Mouse (Mus musculus): ENCODE measurements around the gene Ppp2r5e.
A peak's percentile ranks its signal among the peaks of the same experiment; 100 is the strongest.

The Ppp2r5e gene

DNA sequence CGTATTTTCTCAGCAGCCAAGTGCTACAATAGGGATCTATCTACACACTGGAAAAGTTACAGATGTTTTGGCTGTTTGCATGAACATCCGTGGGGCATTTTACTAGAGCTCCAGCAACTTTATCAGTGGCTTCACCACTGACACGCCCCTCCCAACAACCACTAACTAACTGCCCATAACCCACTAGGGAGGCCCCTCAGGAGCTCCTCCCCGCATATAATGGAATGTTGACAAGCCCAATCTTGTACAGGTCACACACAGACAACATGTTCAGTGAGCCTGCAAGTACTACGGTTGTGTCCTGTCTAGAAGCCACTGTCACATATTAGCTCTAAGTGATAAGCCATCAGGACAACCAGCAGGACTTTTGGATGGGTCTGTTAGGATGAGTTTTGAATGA is 18.8 kb downstream of the Ppp2r5e start:
- no peak for DNase-seq (ENCODE audit: low spot score in 2 of 2)

DNA sequence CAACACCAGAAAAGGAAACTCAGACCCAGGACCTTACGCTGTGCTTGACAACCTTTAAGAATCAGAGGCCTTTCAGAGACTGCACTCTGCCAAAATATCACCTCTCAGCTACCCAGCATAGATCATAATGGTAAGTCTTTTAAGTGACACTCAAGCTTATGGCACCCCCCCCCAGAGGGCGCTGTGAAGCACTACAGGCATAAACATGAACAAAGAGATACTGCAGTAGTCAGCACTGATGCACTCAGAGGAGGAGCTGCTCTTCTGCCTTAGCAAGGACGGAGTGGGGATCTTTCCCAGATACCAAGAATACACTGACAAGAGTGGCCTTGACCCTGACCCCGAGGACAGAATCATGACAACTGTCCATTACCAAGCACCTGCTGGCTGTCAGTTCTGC is 23.8 kb downstream of the Ppp2r5e start:
- DNase-seq (ENCODE audit: low spot score in 2 of 2), result peak; percentile 56 to 82

DNA sequence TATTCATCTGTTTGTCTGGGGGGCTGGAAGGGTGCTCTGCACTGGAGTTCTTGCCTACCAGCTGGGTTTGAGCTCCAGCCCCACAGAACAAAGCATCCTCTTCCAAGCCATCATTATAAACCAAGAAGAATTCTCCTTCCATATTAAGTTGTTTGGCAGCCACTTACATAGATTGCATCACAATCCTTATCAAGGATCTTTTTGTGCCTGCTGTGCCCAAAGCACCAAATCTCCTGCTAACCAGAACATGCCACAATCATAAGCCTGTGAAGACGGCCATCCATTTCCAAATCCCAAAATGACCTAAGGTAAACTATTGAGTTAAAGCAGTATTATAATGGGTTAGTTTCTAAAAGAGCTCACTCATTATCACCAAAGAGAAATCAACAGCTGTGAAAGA is 25.9 kb downstream of the Ppp2r5e start:
- no peak for DNase-seq (ENCODE audit: low spot score in 2 of 2)

DNA sequence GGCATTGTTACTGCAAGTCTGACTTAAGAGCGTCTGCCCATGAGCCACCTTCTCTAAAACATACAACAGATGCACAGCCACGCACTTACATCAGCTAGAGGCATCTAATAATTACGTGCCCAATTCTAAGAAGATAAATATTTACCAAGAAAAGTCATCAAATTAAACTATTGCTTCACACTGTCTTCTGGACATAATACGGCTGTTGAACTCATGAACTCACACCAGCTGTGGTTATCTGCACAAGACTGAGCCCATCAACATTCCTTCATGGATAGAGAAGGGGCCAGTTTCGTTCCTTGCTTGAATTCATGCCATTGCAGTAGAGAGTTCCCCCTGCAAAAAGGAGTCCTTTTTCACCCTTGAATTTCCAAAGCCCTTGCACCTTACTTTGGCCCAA is 28.3 kb downstream of the Ppp2r5e start:
- DNase-seq (ENCODE audit: low spot score in 2 of 2), result no peak

DNA sequence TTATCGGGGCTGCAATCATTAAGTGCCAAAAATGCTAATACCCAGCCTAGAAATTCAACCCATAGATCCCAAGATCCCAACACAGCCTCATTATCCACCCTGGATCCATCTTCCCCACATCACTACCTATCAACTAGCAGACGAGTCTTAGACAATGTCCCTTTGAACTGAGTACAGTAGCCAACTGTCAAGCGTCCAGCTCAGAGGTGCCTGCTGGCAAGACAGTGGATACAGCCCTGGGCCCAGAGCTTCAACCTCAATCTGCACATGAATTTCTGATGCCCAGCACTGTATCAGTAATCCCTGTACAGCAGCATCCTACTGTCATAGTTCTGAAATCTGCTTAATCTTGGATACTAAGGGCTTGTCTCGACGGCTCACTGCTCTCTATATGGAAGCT is 30.3 kb downstream of the Ppp2r5e start:
- DNase-seq (ENCODE audit: low spot score in 2 of 2), result no peak

DNA sequence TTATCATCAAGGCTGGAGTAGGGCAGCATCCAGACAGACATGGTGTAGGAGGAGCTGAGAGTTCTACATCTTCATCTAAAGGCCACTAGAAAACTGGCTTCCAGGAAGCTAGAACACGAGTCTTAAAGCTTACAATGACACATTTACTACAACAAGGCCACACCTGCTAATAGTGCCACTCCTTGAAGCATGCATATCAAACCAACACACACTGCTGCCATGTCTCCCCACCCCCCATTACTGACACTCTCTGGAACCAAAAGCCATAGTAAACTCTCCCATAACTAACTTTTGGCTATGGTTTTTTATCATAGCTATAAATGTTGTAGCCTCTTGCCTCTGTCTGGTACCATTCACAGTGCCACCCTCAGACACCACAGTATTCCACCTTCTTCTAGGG is 31.5 kb downstream of the Ppp2r5e start:
- no peak for DNase-seq (ENCODE audit: low spot score in 2 of 2)

DNA sequence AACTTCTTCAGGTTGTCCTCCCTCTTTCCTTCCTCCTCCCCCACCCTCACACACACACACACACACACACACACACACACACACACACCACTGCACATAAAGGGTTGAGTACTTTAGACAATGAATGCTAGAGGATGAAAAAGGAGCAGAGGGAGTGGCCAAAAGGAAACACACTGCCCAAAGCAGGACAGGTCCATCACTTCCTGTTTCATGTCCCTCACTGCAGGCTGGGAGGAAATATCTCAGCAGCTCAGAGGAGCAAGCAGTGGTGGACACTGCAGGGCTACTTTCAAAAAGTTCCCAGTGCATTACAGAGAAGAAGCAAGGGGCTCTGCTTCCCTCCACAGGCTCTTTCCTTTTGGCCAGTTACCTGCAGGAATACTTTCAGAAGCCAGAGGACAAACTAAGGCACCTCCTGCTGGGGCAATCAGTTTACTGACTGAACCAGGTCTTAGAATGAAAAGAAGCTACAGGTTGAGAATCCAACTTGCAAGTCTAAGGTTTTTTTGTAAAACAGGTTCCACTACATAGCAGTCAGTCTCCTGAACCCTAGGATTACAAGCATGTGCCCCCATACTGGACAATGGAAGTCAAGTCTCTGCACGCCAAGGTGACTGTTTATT is 32.9 kb downstream of the Ppp2r5e start:
- DNase-seq (ENCODE audit: low spot score in 2 of 2), result no peak

DNA sequence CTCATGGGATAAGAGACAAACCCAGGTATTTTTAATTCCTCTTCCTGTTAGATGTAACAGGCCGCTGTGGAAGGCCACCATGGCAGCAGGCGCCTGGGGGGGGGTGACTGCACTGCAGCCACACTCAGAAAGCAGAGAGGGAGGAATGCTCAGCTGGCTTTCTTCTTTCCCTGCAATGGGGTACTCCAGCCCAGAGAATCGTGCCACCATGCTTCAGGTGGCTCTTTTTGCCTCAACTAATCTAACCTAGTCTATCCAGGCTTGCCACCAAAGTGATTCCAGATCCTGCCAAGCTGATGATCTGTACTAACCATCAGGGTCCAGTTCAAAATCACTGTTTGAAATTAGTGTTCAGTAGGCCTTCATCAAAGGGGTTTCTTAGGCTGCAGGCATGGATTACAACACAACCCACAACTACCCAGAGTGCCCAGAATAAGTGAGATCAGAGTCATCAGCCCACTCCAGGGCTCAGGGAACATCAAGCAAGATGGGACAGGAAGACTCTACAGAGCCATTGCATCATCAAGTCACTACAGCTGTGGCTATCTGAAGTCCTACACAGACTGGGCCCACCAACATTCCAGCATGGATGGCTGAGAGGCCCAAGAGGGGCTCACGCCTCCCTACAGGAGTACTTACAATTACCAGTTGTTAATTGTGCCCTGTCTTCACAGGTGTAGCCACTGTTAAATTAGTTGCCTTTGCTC is 35.2 kb downstream of the Ppp2r5e start:
- no peak for DNase-seq (ENCODE audit: low spot score in 2 of 2)

DNA sequence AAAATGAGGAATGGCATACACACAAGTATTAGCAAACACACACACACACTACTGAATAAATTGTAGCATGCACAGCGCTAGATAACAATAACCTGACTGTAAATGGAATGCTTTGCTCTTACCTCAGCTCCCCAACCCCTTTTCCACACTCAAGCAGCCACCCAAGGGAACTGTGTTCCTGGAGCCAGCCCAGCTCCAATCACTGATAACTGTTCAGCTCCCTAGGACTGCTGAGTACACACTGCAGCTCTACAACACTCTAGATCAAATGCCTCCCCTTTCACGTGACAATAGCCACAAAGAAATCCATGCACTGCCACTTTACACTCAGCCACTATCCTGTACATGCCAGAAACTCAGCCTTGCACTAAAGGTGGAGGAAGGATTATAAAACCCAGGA is 36.8 kb downstream of the Ppp2r5e start:
- DNase-seq (ENCODE audit: low spot score in 2 of 2), result no peak

DNA sequence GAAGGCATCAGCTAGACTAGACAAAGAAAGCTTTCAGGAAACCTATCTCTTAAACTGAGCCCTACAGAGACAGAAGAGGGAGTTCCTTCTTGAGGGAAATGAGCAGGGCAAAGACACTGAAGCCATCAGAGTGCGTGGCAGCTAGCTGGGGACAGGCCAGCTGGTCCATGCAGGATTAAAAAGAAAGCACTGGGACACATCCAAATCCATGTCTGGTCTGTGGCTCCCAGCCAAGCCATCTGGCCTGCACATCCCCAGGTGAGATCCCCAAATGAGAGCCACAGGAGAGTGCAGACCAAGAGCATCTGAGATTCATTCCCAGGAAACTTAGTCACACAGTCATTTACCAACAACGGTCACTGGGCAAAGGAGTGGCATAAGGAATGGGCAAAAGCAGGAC is 38.2 kb downstream of the Ppp2r5e start:
- no peak for DNase-seq (ENCODE audit: low spot score in 2 of 2)

DNA sequence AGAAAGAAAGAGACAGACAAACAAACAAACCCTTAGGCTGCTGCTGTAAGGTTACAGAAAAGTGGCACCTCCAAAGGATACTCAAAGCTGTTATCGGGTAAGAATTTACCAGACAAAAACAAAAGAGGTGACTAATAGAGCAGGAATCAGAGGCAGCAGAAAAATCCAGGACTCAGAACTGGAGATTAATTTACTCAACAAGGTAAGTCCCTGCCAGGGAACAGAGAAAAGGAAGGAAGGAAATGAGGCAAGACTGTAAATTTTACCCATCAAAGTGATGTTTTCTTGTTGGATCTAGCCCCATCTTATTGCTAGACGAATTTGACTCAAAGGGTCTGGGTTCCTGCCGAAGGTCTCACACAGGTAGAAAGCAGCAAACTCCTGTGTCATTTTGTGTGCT is 41.0 kb downstream of the Ppp2r5e start:
- no peak for DNase-seq (ENCODE audit: low spot score in 2 of 2)

DNA sequence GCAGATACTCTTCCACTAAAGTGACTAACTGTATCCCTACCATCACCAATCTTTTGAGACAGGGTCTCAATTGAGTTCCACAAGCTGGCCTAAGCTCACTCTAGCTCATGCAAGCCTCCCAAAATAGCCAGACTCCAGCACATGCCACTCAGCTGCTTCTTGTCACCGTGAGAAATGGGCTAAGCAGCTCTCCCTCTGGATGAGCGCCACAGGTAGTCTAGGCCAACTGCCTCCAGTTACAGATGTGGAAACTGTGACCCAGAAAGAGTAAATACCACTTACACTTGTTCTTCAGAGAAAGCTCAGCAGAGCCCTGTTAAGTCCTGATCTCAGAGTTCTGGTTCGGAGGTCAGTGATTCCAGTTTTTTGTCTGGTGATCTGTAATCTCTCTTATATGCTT is 43.7 kb downstream of the Ppp2r5e start:
- DNase-seq (ENCODE audit: low spot score in 2 of 2), result no peak

DNA sequence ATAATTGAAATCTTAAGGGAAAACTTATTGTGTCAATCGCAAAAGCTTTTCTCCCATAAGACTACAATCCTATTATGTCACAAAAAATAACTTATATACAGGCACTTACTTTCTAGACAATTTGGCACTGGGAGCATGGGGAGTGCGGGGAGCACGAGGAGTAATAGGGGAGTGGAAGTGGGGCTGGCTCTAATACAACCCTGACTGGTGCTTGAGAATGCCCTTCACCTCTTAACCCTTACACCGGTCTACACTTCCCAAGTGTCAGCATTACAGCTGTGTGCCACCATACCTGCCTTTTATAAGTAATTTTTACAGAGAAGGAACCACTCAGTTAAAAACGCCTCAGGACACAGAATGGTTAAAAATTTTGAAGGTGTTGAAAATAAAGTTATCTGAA is 44.4 kb downstream of the Ppp2r5e start:
- DNase-seq (ENCODE audit: low spot score in 2 of 2), result no peak

DNA sequence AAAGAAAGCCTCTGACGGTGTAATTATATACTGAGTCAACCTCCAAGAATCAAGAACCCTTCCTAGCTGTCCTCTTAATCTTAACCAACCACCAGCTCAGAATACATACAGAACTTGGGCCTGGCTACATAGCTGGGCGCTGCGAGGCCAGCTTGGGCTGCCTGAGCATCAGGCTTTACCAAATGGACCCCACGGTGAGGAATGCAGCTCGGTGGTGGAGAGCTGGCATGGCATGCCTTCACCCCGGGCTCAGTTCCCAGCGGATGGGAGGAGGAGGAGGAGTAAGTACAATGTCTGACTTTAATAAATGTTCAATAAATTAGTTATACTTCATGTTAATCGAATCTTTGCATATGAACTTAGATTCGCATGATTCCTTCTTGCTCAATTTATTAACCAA is 47.0 kb downstream of the Ppp2r5e start:
- no peak for DNase-seq (ENCODE audit: low spot score in 2 of 2)

DNA sequence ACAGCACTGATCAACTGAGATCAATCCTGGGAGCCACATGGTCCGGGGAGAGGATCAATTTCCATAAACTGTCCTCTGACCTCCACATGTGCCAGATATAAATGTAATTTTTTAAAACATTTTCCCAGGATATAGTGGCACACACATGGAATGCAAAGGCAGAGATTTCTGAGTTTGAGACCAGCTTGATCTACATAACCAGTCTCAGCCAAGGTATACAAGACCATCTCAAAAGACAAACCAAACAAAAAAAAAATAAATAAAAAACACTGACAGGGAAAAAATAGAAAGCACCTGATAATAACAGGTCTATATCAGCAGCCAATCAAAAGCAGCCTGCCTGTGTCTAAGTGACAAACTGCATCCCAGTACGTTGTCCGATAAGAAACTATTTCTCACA is 48.9 kb downstream of the Ppp2r5e start:
- DNase-seq (ENCODE audit: low spot score in 2 of 2), result no peak

DNA sequence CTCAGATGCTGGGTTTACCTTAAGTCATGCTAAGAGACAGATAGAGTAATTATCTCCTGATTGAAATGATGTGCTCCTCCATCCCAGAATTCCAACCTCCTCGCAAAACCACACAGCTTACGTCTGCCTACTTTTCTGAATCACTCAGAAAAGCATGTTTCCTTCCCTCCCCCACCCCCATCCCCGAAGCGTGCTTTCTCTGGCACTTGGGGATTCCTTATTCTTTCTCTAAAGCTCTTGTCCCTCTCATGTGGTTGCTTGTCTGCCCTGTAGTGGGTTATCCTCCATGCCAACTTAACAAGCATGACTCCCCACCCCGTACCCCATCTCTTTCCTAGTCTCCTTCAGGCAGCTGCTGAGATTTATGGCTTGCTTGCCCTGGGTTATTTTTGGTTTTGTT is 49.8 kb downstream of the Ppp2r5e start:
- DNase-seq (ENCODE audit: low spot score in 2 of 2), result no peak

DNA sequence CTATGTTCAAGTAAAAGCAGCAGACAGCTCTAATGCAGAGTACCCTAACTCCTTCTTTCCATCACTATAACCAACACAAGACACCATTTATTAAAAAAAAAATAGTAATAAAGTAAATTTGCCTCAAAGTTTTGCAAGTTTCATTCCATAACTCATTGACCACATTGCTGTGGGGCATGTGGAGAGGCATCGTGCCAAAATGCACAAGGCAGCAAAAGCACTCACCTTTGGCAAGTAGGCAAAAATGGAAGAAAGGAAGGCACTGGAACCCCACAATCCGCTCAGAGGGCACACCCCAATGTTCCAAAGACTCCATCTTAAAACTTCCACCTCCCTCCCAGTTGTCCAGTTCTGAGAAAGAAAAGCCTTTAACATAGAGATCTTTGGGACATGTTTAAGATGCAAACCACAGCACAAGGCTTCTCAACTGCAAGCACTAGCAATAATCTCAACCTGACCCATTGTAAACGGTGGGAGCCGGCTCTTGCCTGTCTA is 50.6 kb downstream of the Ppp2r5e start:
- no peak for DNase-seq (ENCODE audit: low spot score in 2 of 2)

DNA sequence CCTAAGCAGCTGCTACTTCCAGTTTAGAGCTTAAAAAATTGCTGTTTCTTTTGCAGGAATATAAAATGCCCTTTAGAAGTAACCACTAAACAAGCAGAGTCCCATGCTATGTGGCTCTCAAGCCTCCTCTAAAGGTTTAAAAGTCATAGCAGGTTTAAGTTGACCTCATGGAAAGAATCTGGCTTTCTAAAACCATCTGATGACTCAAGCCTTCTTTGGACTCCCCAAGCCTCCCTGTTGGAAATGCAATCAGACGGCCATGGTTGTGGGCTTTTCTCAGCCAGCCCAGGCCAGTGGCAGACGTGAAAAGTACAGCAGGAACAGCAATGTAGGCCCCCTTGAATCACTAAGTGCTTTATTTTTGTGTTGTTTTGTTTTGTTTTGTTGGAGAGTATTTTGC is 51.4 kb downstream of the Ppp2r5e start:
- no peak for DNase-seq (ENCODE audit: low spot score in 2 of 2)

DNA sequence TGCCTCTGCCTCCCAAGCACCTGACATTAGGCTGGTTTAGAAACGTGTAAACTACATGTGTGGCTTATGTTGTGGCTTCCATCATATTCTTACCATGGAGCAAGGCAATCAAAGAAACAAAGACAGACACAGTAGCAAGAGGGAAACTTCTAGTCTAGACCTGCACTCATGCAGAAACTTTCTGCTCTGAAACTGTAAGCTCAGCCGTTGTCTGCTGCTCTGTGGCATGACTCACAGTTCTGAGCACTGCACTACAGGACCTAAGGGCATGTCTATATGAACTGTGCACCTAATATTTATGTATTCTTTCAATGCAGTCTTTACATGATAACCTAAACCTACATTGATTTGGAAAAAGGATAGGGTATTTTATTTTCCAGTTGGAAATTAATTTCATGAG is 51.8 kb downstream of the Ppp2r5e start:
- no peak for DNase-seq (ENCODE audit: low spot score in 2 of 2)

DNA sequence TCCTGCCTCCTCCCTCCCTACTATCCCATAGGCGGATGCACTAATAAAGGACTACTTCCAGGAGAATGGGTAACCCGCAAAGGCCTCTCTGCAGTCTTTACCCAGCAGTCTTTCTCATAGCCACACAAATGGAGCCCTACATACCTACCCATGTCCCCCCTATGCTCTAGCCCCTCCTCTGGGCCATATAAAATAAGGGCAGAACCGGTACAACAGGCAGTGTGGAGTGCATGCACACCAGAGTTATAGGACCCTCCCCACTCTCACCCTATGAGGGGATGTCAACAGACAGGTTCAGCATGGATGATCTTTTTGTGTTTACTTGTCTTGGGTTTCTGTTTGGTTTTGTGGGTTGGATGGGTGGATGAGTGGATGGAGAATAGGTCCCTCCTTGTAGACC is 52.7 kb downstream of the Ppp2r5e start:
- no peak for DNase-seq (ENCODE audit: low spot score in 2 of 2)

DNA sequence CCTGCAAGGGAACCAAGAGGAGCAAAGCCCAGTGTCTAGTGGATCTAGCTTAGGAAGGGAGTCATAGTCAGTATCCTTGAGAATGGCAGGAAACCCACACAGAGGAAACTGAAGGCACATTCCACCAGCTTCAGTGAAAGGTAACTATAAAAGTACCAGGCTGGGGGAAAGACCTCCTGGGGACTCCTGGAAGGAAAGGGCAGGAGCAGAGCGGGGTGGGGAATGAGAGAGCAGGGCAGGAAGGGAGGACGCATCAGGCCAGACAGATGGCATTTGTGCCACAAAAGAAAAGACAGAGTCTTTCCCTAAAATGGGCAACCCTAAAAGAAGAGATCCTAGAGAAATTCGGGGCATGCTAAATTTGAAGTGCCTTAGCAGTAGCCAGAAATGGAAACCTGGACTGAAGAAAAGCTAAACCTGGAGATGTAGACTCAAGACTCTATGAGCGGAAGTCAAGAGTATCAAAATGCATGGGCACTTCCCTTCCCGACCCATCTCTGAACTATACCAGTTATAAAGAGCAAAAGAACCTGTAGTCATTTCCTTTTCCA is 55.3 kb downstream of the Ppp2r5e start:
- DNase-seq (ENCODE audit: low spot score in 2 of 2), result no peak

DNA sequence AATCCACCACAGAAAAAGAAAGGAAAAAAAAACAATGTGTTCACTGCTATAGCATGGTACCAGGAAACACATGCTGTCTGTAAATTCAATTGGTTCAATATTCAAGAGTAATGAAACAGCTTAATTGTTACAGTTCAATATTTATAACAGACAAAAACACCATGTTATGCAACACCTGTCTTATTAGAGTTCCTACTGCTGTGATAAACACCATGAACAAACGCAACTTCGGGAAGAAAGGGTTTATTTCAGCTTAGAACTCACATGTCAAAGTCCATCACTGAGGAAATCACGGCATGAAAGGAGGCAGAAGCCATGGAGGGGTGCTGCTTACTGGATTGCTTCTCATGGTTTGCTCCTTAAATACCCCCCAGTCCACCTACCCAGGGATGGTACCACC is 56.8 kb downstream of the Ppp2r5e start:
- DNase-seq (ENCODE audit: low spot score in 2 of 2), result no peak

DNA sequence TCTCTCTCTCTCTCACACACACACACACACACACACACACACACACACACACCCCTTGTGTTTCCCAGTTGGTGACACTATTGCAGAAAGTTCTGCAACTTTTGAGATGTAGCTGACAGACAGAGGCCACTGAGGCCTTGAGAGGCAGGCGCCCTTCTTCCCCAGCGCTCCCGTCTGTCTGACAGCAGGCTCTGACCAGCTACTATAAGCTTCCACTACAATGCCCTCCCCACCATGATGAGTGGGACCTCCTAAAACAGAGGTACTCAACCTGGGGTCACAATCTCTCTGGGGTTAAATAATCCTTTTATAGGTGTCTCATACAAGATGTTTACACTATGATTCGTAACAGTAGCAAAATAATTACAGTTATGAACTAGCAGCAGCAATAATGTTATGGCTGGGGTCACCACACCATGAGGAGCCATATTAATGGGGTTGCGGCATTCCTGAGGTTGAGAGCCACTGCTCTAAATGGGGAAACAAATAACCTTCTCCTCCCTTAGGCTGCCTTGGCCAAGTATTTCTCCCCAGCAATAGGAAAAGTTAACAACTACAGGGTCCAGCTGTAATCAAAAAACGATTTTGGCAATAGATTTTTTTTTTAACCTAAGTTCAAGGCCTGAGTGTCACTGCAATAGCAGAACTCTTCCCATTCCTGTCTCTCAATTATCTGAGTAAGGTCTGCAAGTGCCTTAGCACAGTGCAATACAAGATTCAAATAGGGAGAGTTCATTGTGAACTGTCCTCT is 58.2 kb downstream of the Ppp2r5e start:
- no peak for DNase-seq (ENCODE audit: low spot score in 2 of 2)
